Mouse (Mus musculus) right cerebral cortex, postnatal 4 days (tissue): ENCODE data around the gene Ccdc18.
"Not testable (repeated sequence)": the region's sequence is repeated elsewhere in the genome, so short reads cannot be mapped to it uniquely, and the experiment has no call there.

Source experiments
- DNase-seq: peaks from one replicate; pipeline ENCODE4 v3.0.0-alpha.2; 2022

The Ccdc18 gene

DNA sequence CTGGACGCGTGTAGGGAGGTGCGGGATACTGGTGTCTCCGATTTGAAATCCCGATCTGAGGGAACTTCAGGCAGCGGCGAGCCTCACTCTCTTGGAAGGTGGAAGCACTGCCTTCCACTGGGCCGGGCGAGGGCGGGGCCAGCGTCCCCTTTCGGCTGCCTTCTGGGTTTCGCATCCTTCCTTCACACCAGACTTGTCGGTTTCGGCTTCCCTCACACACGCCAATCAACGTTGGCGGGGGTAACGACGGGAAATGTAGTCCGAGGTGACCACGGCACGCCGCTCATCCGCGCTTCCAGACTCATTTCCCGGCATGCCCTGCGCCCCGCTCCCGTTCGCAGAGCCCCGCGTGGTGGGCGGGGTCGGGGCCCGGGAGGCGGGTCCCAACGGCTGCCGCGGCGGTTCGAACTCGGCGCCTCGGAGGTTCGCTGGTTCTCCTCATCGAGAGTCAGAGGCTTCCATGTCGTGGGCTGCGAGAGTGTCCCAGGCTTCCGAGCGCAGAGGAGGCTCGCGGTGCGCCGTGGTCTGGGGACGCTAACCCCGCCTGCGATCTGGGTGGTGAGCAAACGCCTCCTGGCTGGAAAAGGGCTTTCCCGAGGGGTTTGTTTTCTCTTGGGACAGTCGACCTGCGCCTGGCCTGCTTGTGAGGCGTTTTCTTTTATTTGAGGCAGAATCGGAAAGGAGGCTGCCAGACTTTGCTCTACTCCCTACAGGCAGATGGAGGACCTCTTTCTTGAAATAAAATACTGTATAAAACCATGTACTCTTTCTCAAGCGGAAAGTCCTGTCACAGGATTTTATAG lies at the start of gene Ccdc18, which contains the start of gene Tmed5:
TSS of gene Ccdc18 (plus strand) at position 435 of the 803 bp plus-strand sequence.
TSS of gene Tmed5 (minus strand) at position 180 of the 803 bp plus-strand sequence.
- DNase-seq = peak; percentile 96

DNA sequence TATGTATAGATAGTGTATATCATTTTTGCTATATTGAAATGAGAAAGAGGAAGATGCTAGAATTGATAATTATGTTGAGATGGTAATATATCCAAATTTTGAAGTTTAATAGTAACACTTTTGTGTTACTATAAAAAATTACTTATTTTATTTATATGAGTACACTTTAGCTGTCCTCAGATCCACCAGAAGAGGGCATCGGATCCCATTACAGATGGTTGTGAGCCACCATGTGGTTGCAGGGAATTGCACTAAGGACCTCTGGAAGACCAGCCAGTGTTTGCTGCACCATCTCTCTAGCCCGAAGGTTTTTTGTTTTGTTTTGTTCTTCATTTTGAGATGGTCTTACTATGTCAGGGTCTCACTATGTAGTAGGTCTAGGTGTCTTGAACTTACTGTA lies 47.2 kb upstream of the Ccdc18 start:
- DNase-seq = no peak

DNA sequence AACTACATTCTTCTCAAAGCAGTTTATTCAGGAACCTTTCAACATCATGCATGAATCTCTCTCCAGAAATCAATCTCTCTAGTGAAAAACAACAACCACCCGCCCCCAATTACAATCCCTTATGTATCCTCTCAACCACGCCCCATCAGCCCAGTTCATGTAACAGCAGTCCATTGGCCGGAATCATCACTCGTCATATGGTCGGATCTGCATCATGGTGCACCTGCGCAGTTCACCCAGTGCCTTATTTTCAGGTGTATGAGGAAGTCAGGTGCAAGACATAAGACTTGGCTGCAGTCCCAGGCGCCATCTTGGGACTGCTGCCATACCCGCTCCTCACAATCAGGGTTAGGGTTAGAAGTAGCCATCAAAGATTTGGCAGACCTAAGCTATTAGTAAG lies 39.9 kb upstream of the Ccdc18 start:
- not testable (repeated sequence) for DNase-seq

DNA sequence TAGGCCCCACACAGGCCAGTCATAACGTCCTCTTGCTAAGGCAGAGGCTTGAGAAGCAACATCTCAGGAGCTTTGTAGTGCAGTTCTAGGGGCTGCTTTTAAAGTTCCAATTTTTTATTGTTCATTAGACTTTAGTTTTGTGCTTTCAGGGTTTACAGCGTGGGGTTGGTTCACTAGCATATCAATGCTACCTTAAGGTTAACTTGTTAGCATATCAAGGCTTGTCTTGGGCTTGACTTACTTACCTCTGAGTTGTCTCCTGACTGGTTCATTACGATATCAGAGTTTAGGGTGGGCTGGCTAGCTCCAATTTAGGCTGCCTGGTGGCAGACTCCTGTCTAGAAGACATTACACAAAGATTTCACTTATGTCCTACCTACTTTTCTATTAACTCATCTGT lies 35.0 kb upstream of the Ccdc18 start:
- no peak for DNase-seq

DNA sequence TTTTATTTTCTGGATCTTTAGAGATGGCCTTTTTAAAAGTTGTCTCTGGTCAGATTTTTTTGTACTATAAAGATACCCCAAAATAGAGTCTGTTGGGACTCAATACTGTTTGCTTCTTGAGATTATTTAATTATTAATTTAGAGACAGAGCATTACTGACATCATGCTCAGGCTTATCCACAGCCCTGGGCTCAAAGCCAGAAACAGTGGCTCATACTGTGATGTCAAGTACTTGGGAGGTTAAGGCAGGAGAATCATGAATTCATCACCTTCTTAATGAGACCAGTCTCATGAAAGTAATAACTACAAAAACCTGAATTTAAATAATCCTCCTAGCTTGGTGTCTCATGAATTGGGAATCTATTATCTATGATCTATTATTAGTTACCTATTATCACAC lies 32.5 kb upstream of the Ccdc18 start:
- DNase-seq = no peak

DNA sequence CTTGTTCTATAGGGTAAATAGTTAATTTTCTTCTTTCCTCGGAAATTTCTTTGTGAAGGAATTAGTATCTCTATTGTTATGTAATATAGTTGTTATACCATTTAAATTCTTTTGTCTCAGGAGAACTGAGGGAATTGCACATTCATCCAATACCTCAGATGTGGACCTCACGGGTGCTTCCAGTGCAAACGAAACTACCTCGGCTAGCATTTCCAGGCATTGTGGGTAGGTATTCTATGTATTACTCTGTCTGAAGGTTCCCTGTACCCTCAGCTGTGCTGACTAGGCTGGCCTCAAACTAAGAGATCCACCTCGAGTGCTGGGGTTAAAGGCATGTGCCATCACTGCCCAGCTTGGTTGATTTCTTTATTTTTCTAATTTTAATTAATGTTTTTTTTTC lies 28.4 kb upstream of the Ccdc18 start:
- DNase-seq = no peak

DNA sequence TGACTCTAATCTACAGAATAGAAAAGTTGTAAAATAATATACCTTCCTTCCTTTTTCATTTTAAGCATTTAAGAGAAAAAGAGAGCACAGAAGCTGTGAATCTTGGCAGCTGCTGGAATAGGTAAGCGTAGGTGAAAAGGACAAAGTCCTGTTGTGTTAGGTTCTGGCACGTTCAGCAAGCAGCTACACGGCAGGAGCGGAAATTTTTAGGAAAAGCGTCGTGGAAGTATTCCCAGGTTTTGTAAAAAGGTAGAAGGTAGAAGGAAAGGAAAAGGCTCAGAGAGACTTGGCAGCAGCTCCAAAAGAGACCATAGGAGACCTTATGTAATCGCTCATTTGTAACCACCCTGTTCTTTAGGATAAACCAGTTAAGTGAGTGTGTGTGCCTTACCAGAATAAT lies 23.3 kb upstream of the Ccdc18 start:
- DNase-seq = no peak

DNA sequence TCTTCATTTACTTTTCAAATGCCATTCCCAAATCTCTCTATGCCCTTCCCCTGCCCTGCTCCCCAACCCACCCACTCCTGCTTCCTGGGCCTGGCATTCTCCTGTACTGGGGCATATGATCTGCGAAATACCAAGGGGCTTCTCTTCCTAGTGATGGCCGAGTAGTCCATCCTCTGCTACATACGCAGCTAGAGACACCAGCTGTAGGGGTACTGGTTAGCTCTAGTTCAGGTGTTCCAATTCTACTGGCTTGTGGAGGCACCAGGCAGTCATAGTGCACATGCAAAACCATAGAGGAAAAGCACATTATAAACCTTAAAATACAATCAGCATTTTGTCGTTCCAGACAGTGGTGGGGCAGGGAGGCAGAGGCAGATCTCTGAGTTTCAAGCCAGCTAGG lies 15.0 kb upstream of the Ccdc18 start:
- no peak for DNase-seq

DNA sequence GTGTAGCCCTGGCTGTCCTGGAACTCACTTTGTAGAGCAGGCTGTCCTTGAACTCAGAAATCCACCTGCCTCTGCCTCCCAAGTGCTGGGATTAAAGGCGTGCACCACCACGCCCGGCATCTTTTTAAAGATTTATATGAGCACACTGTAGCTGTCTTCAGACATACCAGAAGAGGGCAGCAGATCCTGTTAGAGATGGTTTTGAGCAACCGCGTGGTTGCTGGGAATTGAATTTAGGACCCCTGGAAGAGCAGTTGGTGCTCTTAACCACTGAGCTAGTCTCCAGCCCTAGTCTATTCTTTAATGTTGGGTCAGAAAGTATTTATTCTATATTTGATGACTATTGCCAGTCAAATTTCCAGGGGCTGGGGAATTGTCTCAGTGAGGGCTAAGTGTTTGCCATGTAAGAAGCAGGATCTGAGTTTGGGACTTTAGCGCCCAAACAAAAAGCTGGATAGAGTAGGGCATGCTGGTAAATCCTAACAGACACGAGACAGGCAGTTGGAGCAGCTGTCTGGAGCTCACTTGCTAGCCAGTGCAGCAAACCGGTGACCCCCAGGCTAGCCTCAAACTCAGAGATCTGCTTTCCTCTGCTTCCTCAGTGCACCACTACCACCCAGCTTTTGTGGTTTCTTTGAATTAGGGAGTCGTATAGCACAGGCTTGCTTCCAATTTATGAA lies 12.3 kb upstream of the Ccdc18 start:
- DNase-seq = no peak

DNA sequence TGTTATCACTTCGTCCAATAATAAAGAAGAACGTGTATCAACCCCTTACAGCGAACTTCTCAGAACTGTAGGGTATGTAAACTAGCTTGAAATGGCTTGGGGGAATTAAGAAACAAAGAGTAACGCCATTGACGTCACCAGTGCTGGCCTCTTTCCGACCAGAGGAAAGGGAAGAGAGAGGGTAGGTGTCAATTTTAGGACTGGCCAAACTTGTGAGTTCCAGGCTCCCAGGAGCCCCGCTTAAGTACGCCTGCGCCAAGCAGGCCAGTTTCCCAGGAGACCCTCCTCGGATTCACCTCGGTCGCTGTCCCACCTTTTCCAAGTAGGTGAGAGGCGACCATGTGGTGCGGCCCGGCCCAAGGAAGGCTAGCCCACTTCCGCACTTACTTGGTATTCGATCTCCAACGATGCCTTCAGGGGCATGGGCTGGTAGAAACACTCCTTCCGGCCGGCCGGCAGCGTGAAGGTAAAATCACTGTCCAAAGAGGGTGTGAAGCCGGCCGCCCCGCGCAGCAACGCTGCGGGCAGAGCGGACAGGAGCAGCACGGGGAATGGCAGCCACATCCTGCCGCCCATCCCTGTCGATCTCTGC lies 730 bp upstream of the Ccdc18 start:
- DNase-seq = no peak

DNA sequence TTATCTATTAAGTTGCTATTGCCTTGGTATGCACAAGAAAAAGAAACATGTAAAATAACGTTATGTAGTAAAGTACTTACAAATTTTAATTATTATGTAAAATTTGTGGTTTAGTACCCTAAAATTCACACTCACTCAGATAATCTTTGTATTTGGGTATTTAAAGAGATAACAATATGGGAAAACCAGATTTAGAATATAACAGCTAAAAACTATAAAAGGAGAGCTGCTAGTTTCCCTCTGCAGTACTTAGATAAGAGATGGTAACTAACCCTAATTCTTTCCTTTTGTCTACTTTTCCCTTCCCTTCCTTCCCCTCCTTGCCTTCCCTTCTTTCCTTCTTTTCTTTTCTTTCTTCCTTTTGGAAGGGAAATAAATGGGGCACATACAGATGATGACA lies 19.9 kb downstream of the Ccdc18 start:
- DNase-seq = no peak

DNA sequence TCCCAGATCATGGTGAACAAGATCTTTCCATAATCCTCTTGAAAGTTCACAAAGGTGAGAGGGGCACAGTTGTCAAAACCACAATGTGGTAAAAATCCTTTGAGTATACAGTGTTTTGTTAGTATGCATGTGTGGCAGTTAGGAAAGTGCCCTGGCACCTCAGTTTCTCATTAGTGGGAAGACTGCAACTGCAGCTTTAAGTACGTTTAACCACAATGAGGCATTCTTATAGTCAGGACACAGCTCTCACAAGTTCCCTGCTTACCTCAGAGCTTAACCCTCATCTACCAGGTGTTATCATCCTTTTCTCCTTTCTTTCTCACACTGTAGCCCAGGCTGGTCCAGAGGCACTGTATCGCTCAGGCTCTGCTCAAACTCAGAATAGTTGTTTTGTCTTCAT lies 28.1 kb downstream of the Ccdc18 start:
- DNase-seq = no peak

DNA sequence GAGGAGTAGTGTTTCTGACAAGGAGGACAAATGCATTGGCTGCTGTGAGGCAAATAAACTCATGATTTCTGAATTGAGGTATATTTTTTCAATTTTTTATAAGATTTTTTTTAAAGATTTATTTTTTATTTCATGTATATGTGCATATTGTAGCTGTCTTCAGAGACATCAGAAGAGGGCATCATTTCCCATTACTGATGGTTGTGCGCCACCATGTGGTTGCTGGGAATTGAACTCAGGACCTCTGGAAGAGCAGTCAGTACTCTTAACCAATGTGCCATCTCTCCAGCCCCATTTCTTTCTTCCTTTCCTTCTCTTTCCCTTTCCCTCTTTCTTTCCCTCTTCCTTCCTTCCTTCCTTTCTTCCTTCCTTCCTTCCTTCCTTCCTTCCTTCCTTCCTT lies 31.0 kb downstream of the Ccdc18 start:
- peak; percentile 17 for DNase-seq

DNA sequence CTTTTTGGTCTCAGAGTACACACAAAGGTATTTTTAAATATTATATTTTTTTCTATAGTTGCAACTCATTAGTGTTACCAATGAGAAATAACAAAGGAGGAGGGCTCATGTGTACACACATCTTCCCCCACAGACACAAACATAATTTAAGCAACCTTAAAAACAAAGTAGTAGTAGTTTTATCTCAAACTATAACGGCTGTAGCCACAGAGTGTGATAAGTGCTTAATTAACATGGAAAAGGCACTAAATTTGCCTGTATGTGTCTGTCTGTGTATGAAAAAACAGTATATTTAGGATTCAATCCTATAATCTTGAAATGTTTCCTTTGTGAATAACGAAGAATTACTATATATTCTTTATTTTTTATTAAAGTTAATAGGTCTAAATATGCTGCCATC lies 51.4 kb downstream of the Ccdc18 start:
- DNase-seq = no peak

DNA sequence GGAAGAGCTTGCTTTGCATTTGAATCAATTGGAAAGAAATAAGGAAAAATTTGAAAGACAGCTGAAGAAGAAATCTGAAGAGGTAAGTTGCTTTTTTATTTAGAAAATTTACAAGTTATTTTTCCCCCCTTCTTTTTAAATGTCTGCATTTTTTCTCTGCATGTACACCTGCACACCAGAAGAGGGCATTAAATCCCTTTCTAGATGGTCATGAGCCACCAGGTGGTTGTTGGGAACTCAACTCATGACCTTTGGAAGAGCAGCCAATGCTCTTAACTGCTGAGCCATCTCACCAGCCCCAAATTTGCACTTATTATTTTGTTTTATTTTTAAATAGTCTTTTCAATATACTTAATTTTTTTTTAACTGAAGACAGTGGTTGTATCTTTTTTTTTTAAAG lies 56.3 kb downstream of the Ccdc18 start:
- DNase-seq = no peak

DNA sequence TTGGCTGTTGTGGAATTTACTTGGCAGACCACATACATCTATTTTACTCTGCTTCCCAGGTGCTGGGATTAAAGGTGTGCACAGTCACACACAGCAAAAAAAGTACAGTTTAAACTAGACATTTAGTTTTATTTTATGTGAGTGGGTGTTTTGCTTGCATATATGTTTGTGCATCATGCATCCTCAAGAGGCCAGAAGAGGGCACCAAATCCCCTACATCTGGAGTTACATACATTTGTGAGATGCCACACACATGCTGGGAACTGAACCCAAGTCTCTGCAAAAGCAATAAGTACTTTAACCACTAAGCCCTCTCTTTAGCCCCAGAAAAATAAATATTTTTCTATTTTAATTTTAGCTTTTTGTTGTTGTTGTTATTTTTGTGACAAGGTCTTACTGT lies 73.3 kb downstream of the Ccdc18 start:
- DNase-seq = no peak

DNA sequence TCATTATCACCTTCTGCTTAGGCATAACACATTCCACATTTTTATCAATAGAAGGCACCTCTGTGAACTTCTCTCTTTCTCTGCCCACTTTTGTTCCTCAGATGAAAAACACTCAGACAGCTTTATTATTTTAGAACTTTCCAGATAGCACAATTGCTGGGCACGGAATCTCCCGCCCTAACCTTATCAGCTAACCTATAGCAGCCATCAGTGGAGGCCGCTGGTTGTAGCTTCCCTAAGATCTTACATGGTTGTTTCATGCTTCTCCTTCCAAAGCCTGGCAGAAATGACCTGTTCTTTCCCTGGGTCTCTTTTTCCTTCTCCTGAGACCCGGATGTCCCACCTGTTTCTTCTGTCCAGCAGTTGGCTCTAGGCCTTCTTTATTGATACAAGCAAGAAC lies 78.8 kb downstream of the Ccdc18 start:
- DNase-seq = no peak

DNA sequence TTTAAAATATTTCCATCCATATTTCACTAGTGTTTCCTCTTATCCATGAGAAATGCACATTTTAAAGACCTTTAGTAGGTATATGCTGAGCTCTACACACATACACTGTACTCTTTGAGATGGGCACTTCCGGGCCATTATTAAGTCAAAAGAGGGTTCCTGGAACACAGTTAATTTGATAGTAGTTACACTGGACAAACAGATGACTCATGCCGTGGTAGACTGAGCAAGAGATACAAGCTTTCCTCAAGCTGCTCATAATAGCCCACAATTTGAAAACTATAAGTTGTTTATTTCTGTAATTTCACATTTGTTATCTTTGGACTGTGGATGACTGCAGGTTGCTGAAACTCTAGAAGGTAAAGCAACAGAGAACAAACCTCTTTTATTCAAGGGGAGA lies 82.3 kb downstream of the Ccdc18 start:
- DNase-seq = no peak

DNA sequence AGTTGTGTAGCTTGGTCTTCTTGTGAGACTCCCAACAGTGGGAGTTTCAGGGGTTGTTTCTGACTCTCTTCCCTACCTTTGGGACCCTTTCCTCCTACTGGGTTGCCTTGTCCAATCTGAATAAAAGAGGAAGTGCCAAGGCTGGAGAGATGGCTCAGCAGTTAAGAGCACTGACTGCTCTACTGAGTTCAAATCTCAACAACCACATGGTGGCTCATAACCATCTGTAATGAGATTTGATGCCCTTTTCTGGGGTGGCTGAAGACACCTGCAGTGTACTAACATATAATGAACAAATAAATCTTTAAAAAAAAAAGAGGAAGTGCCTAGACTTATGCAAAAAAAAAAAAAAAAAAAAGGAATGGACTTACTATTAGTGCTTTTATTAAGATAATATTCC lies 91.4 kb downstream of the Ccdc18 start:
- DNase-seq = no peak

DNA sequence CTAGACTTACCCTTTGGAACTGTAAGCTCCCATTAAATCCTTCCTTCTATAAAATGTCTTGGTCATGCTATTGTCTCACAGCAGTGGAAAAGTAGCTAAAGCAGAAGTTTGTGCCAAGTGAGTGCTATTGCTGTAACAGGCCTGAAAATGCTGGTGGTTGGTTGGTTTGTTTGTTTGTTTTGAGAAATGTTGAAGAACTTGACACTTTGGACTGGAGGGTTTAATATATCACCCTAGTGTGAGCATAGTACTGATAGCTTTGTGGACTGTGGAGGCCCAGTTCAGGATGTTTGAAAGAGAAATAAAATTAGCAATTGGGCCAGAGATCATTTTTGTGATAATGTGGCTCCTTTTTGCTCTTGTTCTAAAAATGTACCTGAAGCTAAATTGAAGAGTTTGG lies 93.5 kb downstream of the Ccdc18 start:
- DNase-seq = no peak

DNA sequence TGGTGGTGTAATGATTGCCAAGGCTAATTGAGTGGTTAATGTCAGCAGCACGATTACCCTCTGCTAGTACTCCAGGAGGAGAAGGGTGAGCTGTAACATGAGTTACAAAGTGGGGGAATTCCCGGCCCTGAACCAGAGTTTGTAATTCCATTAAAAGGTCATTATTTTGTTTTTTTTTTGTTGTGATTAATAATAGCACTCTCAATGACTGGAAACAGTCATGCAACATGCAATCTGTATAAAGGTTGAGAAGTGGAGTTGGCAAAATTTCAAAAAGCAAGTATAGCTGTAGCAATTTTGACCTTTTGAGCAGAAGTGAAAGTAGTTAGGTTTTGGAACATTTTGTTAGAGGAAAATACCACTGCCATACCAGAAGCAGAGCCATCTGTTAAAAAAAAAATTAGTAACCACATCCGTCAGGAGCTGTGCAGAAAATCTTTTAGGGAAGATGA lies 113.7 kb downstream of the Ccdc18 start:
- DNase-seq = no peak

DNA sequence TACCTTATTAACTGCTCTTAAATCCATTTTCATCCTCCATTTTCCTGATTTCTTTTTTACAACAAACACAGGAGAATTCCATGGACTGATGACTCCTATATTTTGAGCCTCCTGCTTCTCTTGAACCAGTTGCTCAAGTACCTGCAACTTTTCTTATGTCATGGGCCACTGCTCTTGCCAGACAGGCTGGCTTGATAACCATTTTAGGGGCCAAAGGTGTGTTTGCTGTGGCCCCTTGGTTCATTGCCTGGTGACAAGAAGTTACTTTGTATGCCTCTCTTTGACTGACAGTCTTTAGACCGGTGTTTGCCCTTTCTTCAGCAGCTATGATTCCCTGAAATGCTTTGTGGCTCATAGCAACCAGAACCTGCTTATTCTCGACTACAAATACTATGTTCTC lies 117.4 kb downstream of the Ccdc18 start:
- no peak for DNase-seq

DNA sequence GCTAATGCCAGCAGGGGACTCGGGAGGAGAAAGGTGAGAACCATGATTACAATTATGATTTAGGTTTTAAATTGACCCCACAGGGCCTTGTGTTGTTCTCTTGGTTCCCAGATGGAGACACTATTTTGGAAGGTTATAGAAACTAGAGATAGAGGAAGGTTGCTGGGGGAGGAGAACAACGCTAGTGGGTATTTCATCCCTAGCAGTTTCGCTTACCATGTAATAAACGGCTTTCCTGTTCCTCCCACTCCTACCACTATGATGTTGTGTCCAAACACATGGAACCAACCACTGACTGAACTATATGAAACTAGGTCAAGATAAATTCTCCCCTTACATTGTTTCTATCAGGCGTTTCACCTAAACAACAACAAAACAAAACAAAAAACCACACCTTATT lies 122.6 kb downstream of the Ccdc18 start:
- no peak for DNase-seq

DNA sequence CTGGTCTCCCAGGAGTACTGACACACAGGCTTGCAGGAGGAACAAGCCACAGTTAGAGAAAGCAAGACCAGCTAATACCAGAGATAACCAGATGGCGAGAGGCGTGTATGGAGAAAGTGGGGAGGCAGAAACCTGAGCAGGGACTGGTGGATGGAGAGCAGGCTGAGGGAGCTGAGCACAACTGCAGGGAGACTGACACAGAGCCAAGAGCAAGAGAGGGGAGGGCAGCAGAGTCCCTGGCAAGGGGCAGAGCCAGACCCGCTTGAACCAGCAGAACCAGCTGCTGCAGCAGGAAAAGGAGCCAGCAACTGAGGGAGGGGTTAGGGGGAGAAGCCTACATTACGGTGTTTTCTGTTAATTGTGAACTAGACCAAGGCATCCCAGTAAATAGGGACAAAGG lies 130.0 kb downstream of the Ccdc18 start:
- peak; percentile 12 for DNase-seq
